Mouse (Mus musculus): Measurements from ENCODE around the gene Zfp986. TPM values are rescaled to one million over a fixed set of nuclear protein-coding genes. Genes with fewer than 3 reads are reported as not detected.

Zfp986 gene
- polyA plus RNA-seq, 1 experiment: not detected

Other genes starting within 250 kb of the Zfp986 start
- 0.04 TPM for gene Zfp980, start 198.1 kb upstream of the Zfp986 start, polyA plus RNA-seq (2012; fragmentation: generic; extraction: Trizol)
- not detected for gene Zfp987, start 228.5 kb downstream of the Zfp986 start, polyA plus RNA-seq (2012; fragmentation: generic; extraction: Trizol)

Data from C2C12 (cell line).